Mouse (Mus musculus) heart, adult 2 months (tissue): ENCODE measurements around the gene B4galt5. TPM values are rescaled to one million over a fixed set of nuclear protein-coding genes. Genes with fewer than 3 reads are reported as not detected.

Experiments
- DNase-seq, 2 experiments: peaks; one replicate each; pipeline ENCODE4 v3.0.0; 2021
- H3K27ac ChIP-seq: fragments of 200-600 bp; 2 replicates; pipeline ENCODE4 v1.8.1; 2022
- H3K27me3 ChIP-seq: fragments of 200-500 bp; 2 replicates; pipeline ENCODE4 v1.6.1; 2012; ENCODE audit warnings: mild to moderate bottlenecking, low read length, inconsistent platforms, mixed read lengths; ENCODE audit not compliant: control insufficient read depth, insufficient read depth
- H3K36me3 ChIP-seq: fragments of 200-500 bp; 2 replicates; pipeline ENCODE4 v1.6.1; 2012; ENCODE audit warnings: low read length, inconsistent platforms; ENCODE audit not compliant: control insufficient read depth, insufficient read depth
- H3K4me1 ChIP-seq: fragments of 200-500 bp; 2 replicates; pipeline ENCODE4 v1.6.1; 2011; ENCODE audit warnings: low read length; ENCODE audit not compliant: control insufficient read depth, insufficient read depth
- H3K4me3 ChIP-seq: fragments of 200-600 bp; 2 replicates; pipeline ENCODE4 v1.8.1; 2022
- H3K79me2 ChIP-seq: fragments of 200-500 bp; replicated peaks from 2 replicates; pipeline ENCODE4 v1.6.1; 2012; ENCODE audit warnings: mild to moderate bottlenecking, inconsistent platforms, low read length, moderate library complexity, mixed read lengths; ENCODE audit not compliant: control insufficient read depth, insufficient read depth
- H3K9ac ChIP-seq: fragments of 200-500 bp; 2 replicates; pipeline ENCODE4 v1.6.1; 2012; ENCODE audit warnings: low read depth, mild to moderate bottlenecking, control low read depth, inconsistent platforms, low read length, mixed read lengths
- CTCF ChIP-seq: fragments of 200-600 bp; IDR thresholded peaks from 2 replicates; pipeline ENCODE4 v1.8.1; 2022; ENCODE audit warnings: antibody characterized with exemption, mild to moderate bottlenecking, moderate library complexity
- EP300 ChIP-seq: fragments of 200-500 bp; IDR thresholded peaks from 2 replicates; pipeline ENCODE4 v1.6.1; 2011; ENCODE audit warnings: low read depth, low read length, control low read depth; ENCODE audit not compliant: insufficient read depth
- POLR2A ChIP-seq: fragments of 200-500 bp; IDR thresholded peaks from 2 replicates; pipeline ENCODE4 v1.6.1; 2011; ENCODE audit warnings: mild to moderate bottlenecking, low read depth, low read length, control low read depth; ENCODE audit not compliant: insufficient read depth
- WGBS: fragments of 180-500 bp; shearing (Covaris S2); methylation state at CpG from one replicate; pipeline ENCODE4 v1.1.7; 2018; 5-methylcytosine and 5-hydroxymethylcytosine counted together
- intact Hi-C: fragments of 180-260 bp; cut with DNase I; formaldehyde crosslinking; loops from one replicate; pipeline ENCODE4 v1.15.1; 2025
- polyA plus RNA-seq: library from polyadenylated mRNA; depleted of rRNA; stranded (reverse); fragments of >200 nt; gene quantifications from 2 replicates; pipeline ENCODE4 v1.2.3, GENCODE M21; 2012
- total RNA-seq, 2 experiments: library from RNA; stranded (reverse); gene quantifications; 2 replicates each; pipeline ENCODE4 v1.2.3; 2021

The B4galt5 gene
- total and polyA plus RNA-seq, 3 experiments: 9.4 to 17.0 (median 14.1) TPM

- Histone ChIP-seq H3K36me3 (no peaks in the 10 kb centered on the region), H3K4me3 (no peak overlapping the region), H3K27me3 (no peaks in the 10 kb centered on the region), H3K79me2 (peaks cover 5% of the 10 kb centered on the region), H3K27ac (no peak overlapping the region), H3K9ac (no peak overlapping the region), H3K4me1 (no peaks in the 10 kb centered on the region; the same call in 1 of the 2 replicates)
- no peak for DNase-seq
- intact Hi-C loops: no loop called here
- no peak for TF ChIP-seq EP300
- no peak for TF ChIP-seq CTCF
- TF ChIP-seq POLR2A: no peak
- 88% methylated on average over 6 of the region's 6 CpGs for WGBS
Measured at GRCm38 (mm10) chr2:167342876-167343275, 6.1 kb downstream of the B4galt5 start.

- Histone ChIP-seq H3K27me3 (no peaks in the 10 kb centered on the region), H3K79me2 (peaks cover 5% of the 10 kb centered on the region; the same call in 1 of the 2 replicates), H3K9ac (no peak overlapping the region), H3K27ac (no peak overlapping the region), H3K4me3 (no peak overlapping the region), H3K36me3 (no peaks in the 10 kb centered on the region), H3K4me1 (peaks cover 14% of the 10 kb centered on the region)
- DNase-seq: no peak
- intact Hi-C loops: no loop called here
- no peak for TF ChIP-seq POLR2A
- TF ChIP-seq CTCF: no peak
- no peak for TF ChIP-seq EP300
- 52% methylated on average over 2 of the region's 2 CpGs for WGBS
Measured at GRCm38 (mm10) chr2:167337580-167337979, 11.4 kb downstream of the B4galt5 start.

DNA sequence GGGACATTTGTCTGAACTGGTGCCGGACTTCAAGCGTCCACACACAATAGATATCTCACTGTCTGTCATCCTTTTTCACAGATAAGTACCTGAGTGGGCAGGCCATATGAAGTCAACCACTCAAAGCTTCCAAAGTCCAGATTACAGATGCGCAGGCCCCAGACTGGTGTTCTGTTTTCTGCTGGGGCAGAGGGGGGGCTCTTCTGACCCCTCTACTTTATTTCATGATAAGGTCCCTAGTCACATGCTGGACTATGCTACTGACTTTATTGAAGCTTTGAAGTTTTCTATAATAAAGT is 11.8 kb downstream of the B4galt5 start:
- no peak overlapping the region for H3K9ac ChIP-seq
- H3K36me3 ChIP-seq: no peaks in the 10 kb centered on the region
- no peak for DNase-seq
- WGBS: 42% methylated on average over 3 of the region's 3 CpGs
- intact Hi-C loops: no loop called here
- H3K4me1 ChIP-seq: peaks cover 14% of the 10 kb centered on the region
- TF ChIP-seq POLR2A (no peak), CTCF (no peak), EP300 (no peak)
- H3K27ac ChIP-seq: peak overlapping the region; percentile 9; the same call in 1 of the 2 replicates
- H3K4me3 ChIP-seq: no peak overlapping the region
- H3K79me2 ChIP-seq: peaks cover 4% of the 10 kb centered on the region; the same call in 1 of the 2 replicates
- H3K27me3 ChIP-seq: no peaks in the 10 kb centered on the region

- no peak overlapping the region for H3K9ac ChIP-seq
- TF ChIP-seq POLR2A (no peak), EP300 (no peak), CTCF (no peak)
Measured at GRCm38 (mm10) chr2:167336384-167337213, 12.4 kb downstream of the B4galt5 start.

GRCm38 (mm10) chr2:167335066-167335465 is 13.9 kb downstream of the B4galt5 start:
- Histone ChIP-seq H3K9ac (no peak overlapping the region), H3K4me3 (no peak overlapping the region), H3K27ac (no peak overlapping the region), H3K79me2 (peaks cover 1% of the 10 kb centered on the region; the same call in 1 of the 2 replicates), H3K27me3 (no peaks in the 10 kb centered on the region), H3K36me3 (no peaks in the 10 kb centered on the region), H3K4me1 (peaks cover 17% of the 10 kb centered on the region)
- 69% methylated on average over 9 of the region's 9 CpGs for WGBS
- intact Hi-C loops: no loop called here
- TF ChIP-seq POLR2A (no peak), EP300 (no peak), CTCF (no peak)
- peak in 1 of 2 experiments; percentile 32 for DNase-seq

More at GRCm38 (mm10) chr2:167336384-167337213, 12.4 kb downstream of the B4galt5 start:
- peak in 1 of 2 experiments; percentile 47 for DNase-seq
- 39% methylated on average over 10 of the region's 10 CpGs for whole genome bisulfite sequencing
- H3K27me3 ChIP-seq: no peaks in the 10 kb centered on the region
- H3K79me2 ChIP-seq: peaks cover 1% of the 10 kb centered on the region; the same call in 1 of the 2 replicates
- no peaks in the 10 kb centered on the region for H3K36me3 ChIP-seq
- no peak overlapping the region for H3K4me3 ChIP-seq
- peaks cover 14% of the 10 kb centered on the region for H3K4me1 ChIP-seq
- intact Hi-C loops: no loop called here
- H3K27ac ChIP-seq: peak overlapping the region; percentile 26; the same call in 1 of the 2 replicates

- TF ChIP-seq CTCF (no peak), EP300 (no peak), POLR2A (no peak)
- Histone ChIP-seq H3K27me3 (no peaks in the 10 kb centered on the region), H3K27ac (no peak overlapping the region), H3K4me3 (no peak overlapping the region), H3K9ac (no peak overlapping the region), H3K79me2 (0 out of 2 replicates have a peak, but pooled peaks cover 1% of the 10 kb centered on the region), H3K4me1 (peaks cover 17% of the 10 kb centered on the region), H3K36me3 (no peaks in the 10 kb centered on the region)
- no peak for DNase-seq
- 69% methylated on average over 4 of the region's 4 CpGs for WGBS
- intact Hi-C loops: no loop called here
Measured at GRCm38 (mm10) chr2:167334312-167334711, 14.7 kb downstream of the B4galt5 start.
